Mouse (Mus musculus) liver, postnatal 0 days (tissue): ENCODE measurements around the gene Atxn1. TPM values are rescaled to one million over a fixed set of nuclear protein-coding genes. Genes with fewer than 3 reads are reported as not detected.
A peak's percentile ranks its signal among the peaks of the same experiment; 100 is the strongest.

Experiments
- ATAC-seq: fragments of 200-750 bp; cut with Nextera tagmentation; 2 replicates; pipeline ENCODE4 v1.8.0; 2017; ENCODE audit warnings: mild to moderate bottlenecking, moderate library complexity
- DNase-seq: peaks from one replicate; pipeline ENCODE4 v3.0.0-alpha.2; 2016
- H3K27ac ChIP-seq: fragments of 300-500 bp; sonication (generic); 2 replicates; pipeline ENCODE4 v1.5.1; 2014; ENCODE audit warnings: antibody characterized with exemption, moderate library complexity, mild to moderate bottlenecking, low read depth
- H3K27me3 ChIP-seq: fragments of 300-500 bp; sonication (generic); 2 replicates; pipeline ENCODE4 v1.6.1; 2014; ENCODE audit warnings: low read length, control low read depth, mixed read lengths; ENCODE audit not compliant: insufficient read depth
- H3K36me3 ChIP-seq: fragments of 300-500 bp; sonication (generic); replicated peaks from 2 replicates; pipeline ENCODE4 v1.6.1; 2014; ENCODE audit warnings: mild to moderate bottlenecking, control low read depth, low read length, moderate library complexity, mixed read lengths; ENCODE audit not compliant: insufficient read depth
- H3K4me1 ChIP-seq: fragments of 300-500 bp; sonication (generic); 2 replicates; pipeline ENCODE4 v1.6.1; 2014; ENCODE audit warnings: antibody characterized with exemption, mild to moderate bottlenecking, control low read depth; ENCODE audit not compliant: insufficient read depth
- H3K4me2 ChIP-seq: fragments of 300-500 bp; sonication (generic); 2 replicates; pipeline ENCODE4 v1.6.1; 2014; ENCODE audit warnings: low read depth, mild to moderate bottlenecking, low read length, moderate library complexity, mixed read lengths
- H3K4me3 ChIP-seq: fragments of 300-500 bp; sonication (generic); 2 replicates; pipeline ENCODE4 v1.5.1; 2014; ENCODE audit warnings: low read depth, low read length
- H3K9ac ChIP-seq: fragments of 300-500 bp; sonication (generic); replicated peaks from 2 replicates; pipeline ENCODE4 v1.6.1; 2014; ENCODE audit warnings: mild to moderate bottlenecking, moderate library complexity
- H3K9me3 ChIP-seq: fragments of 300-500 bp; sonication (generic); 2 replicates; pipeline ENCODE4 v1.6.1; 2016; ENCODE audit warnings: mild to moderate bottlenecking, control low read depth, low read length, mixed read lengths
- CTCF ChIP-seq: sonication (generic); IDR thresholded peaks from 2 replicates; pipeline ENCODE4 v1.5.1; 2016; ENCODE audit warnings: antibody characterized with exemption, low read depth
- EP300 ChIP-seq: IDR thresholded peaks from 2 replicates; pipeline ENCODE4 v1.6.1; 2016; ENCODE audit warnings: antibody characterized with exemption, low read depth, mild to moderate bottlenecking
- WGBS: fragments of 180-500 bp; shearing (Covaris S2); extraction: QIAGEN DNeasy Blood & Tissue Kit; methylation state at CpG from one replicate; pipeline ENCODE4 v1.1.7; 2014; ENCODE audit not compliant: insufficient replicate concordance; 5-methylcytosine and 5-hydroxymethylcytosine counted together
- polyA plus RNA-seq: library from polyadenylated mRNA; unstranded; fragments of >200 nt; fragmentation: Nextera tagmentation; extraction: Ambion mirVana; gene quantifications from 2 replicates; pipeline ENCODE4 v1.2.1, GENCODE M21; 2015

The Atxn1 gene
- polyA plus RNA-seq, 1 experiment from 2014 or later, result 4.4 TPM

GRCm38 (mm10) chr13:45964331-45964852, 416 bp downstream of the Atxn1 start:
- DNase-seq (peak; percentile 73), ATAC-seq (peak; percentile 26)
- H3K9ac ChIP-seq, result peak overlapping the region; percentile 94
- peak overlapping the region; percentile 92 for H3K4me3 ChIP-seq
- H3K9me3 ChIP-seq, result no peaks in the 10 kb centered on the region
- peaks cover 16% of the 10 kb centered on the region; the same call in 1 of the 2 replicates for H3K4me1 ChIP-seq
- H3K4me2 ChIP-seq, result peak overlapping the region; percentile 94
- peak overlapping the region; percentile 98 for H3K27ac ChIP-seq
- WGBS, result 0% methylated on average over 17 of the region's 39 CpGs
- no peaks in the 10 kb centered on the region for H3K36me3 ChIP-seq
- H3K27me3 ChIP-seq, result no peaks in the 10 kb centered on the region
- TF ChIP-seq EP300 (no peak), CTCF (no peak)

DNA sequence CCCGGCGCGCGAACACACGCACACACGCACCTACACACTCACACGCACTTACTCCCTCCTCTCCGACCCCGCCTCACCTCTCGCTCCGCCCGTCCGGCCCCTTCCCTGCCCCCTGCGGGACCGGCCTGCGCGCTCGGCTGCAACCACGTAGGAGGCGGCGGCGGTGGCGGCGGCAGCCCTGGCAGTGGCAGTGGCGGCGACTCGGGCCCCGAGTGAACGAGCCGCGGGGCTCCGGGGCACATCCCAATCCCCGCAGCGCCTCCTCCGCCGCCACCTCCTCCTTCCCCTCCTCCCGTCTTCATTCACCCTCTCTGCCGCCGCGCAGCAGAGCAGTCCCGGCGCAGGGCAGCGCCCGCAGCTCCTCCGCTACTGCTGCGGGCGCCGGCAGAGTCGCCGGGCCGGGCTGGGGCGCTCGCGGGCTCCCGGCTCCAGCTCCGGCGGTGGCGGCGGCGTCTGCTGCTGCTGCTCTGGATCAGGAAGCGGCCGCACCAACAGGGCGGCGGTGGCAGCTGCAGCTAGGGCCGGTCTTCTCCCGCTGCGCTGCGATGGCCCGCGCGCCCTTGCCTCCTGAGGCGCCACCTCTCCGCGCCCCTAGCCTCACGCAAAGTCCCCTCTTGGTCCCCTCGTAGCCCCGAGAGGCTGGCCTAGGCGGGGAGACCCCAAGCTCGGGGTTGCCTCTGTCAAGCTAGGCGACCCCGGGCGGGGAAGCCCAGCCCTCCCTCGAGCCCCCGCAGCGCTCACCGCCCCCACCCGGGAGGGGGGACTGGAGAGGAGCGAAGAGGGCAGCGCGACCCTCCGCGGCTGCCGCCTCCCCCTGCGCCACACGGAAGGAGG, 1.1 kb downstream of the Atxn1 start:
- peak; percentile 57 for ATAC-seq
- TF ChIP-seq CTCF (0 out of 2 replicates have a peak, but pooled peaks have one; percentile 4), EP300 (no peak)

DNA sequence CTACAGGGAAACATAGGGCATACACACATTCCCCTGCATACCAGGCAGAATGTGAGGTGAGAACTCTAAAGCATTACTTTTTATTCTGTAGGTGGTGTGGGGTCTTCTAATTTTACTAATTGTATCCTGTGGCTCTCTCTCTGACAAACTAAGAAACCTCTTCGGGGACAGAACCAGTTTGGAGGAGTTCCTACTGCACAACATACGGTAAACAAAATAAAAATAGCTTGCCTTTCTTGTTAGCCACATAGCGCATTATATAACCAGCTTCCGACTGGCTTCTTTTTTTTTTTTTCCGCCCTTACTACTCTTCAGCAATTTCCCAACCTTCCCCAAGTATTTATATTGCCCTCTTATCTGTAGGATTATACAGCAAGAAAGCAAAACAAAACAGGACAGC, 2.0 kb downstream of the Atxn1 start:
- Histone ChIP-seq H3K36me3 (no peaks in the 10 kb centered on the region), H3K4me3 (peak overlapping the region; percentile 92), H3K4me2 (peak overlapping the region; percentile 94), H3K4me1 (peaks cover 16% of the 10 kb centered on the region; the same call in 1 of the 2 replicates), H3K9ac (peak overlapping the region; percentile 94), H3K27me3 (no peaks in the 10 kb centered on the region), H3K9me3 (no peaks in the 10 kb centered on the region), H3K27ac (peak overlapping the region; percentile 98)
- ATAC-seq, result no peak
- TF ChIP-seq CTCF, result no peak
- no peak for DNase-seq
- WGBS, result 5% methylated on average over 5 of the region's 5 CpGs

More for the DNA sequence above, 1.1 kb downstream of the Atxn1 start:
- 3% methylated on average over 52 of the region's 95 CpGs for WGBS
- Histone ChIP-seq H3K36me3 (no peaks in the 10 kb centered on the region), H3K9me3 (no peaks in the 10 kb centered on the region), H3K4me1 (peaks cover 16% of the 10 kb centered on the region; the same call in 1 of the 2 replicates), H3K9ac (peak overlapping the region; percentile 94), H3K27ac (peak overlapping the region; percentile 98), H3K27me3 (no peaks in the 10 kb centered on the region), H3K4me2 (peak overlapping the region; percentile 94), H3K4me3 (peak overlapping the region; percentile 92)
- DNase-seq, result peak; percentile 84

GRCm38 (mm10) chr13:45961871-45962630, 2.8 kb downstream of the Atxn1 start:
- H3K36me3 ChIP-seq, result no peaks in the 10 kb centered on the region
- TF ChIP-seq CTCF (0 out of 2 replicates have a peak, but pooled peaks have one; percentile 14), EP300 (no peak)
- DNase-seq (no peak), ATAC-seq (no peak)
- peak overlapping the region; percentile 94 for H3K4me2 ChIP-seq
- H3K9me3 ChIP-seq, result no peaks in the 10 kb centered on the region
- H3K4me1 ChIP-seq, result peaks cover 16% of the 10 kb centered on the region; the same call in 1 of the 2 replicates
- WGBS, result 32% methylated on average over 9 of the region's 9 CpGs
- H3K9ac ChIP-seq, result peak overlapping the region; percentile 40; the same call in 1 of the 2 replicates
- H3K27me3 ChIP-seq, result no peaks in the 10 kb centered on the region
- H3K27ac ChIP-seq, result peak overlapping the region; percentile 98; the same call in 1 of the 2 replicates
- H3K4me3 ChIP-seq, result peak overlapping the region; percentile 92; the same call in 1 of the 2 replicates

DNA sequence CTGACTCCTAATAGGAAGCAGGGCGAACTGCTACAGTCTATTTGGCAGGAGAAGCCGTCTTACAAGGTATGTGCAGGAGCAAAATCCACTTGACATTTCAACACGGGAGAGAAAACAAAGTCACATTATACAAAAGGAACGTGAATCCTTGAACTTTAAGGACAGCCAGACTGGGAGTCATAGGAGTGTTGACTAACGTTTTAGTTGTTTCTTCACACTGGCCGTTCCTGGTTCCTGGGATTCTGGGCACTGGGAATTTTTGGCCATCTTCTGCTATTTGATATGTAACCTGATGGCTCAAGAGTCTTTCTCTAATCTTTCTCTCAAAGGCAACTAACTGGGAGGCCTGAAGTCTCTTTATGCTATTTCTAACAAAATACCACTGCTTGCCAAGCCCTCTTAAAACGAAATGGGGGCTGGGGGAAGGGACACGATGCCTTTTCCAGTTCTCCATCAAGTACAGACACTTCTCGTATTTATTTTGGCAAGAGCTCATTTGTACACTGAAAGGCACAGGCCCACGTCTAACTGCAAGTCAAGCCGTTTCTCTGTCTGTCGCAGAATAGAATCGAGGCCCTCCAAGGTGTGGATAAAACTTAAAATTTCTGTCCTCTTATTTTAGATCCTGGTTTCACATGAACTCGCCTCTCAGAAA, 4.4 kb downstream of the Atxn1 start:
- no peak for DNase-seq
- ATAC-seq, result no peak
- no peak overlapping the region for H3K9ac ChIP-seq
- peak overlapping the region; percentile 4; the same call in 1 of the 2 replicates for H3K4me2 ChIP-seq
- H3K27me3 ChIP-seq, result no peaks in the 10 kb centered on the region
- no peak for TF ChIP-seq EP300
- TF ChIP-seq CTCF, result no peak
- H3K4me1 ChIP-seq, result peaks cover 13% of the 10 kb centered on the region
- no peaks in the 10 kb centered on the region for H3K9me3 ChIP-seq
- 59% methylated on average over 14 of the region's 14 CpGs for WGBS
- no peaks in the 10 kb centered on the region for H3K36me3 ChIP-seq
- no peak overlapping the region for H3K4me3 ChIP-seq
- H3K27ac ChIP-seq, result peak overlapping the region; percentile 23
